Mouse (Mus musculus) brain, embryonic 18.5 days (tissue): ENCODE data around the gene P3h3.
"Not testable (repeated sequence)": the region's sequence is repeated elsewhere in the genome, so short reads cannot be mapped to it uniquely, and the experiment has no call there.

Source experiments
- DNase-seq: peaks from one replicate; pipeline ENCODE4 v3.0.0-alpha.2; 2012; ENCODE audit warnings: low read depth, low spot score

P3h3 gene

DNA sequence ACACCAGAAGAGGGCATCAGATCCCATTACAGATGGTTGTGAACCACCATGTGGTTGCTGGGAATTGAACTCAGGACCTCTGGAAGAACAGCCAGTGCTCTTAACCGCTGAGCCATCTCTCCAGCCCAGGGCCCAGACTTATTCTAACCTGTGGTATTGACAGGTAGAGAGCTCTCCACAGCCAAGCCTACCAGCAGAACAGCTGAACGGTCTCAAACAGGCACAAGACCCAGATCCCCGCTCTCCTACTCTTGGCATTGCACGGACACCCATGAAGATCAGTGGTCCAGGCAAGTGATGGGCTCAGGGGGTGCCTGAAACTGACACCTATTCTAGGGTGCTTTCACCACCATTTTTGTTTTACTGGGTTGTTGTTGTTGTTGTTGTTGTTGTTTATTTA, 26.4 kb downstream of the P3h3 start:
- DNase-seq, result not testable (repeated sequence)

DNA sequence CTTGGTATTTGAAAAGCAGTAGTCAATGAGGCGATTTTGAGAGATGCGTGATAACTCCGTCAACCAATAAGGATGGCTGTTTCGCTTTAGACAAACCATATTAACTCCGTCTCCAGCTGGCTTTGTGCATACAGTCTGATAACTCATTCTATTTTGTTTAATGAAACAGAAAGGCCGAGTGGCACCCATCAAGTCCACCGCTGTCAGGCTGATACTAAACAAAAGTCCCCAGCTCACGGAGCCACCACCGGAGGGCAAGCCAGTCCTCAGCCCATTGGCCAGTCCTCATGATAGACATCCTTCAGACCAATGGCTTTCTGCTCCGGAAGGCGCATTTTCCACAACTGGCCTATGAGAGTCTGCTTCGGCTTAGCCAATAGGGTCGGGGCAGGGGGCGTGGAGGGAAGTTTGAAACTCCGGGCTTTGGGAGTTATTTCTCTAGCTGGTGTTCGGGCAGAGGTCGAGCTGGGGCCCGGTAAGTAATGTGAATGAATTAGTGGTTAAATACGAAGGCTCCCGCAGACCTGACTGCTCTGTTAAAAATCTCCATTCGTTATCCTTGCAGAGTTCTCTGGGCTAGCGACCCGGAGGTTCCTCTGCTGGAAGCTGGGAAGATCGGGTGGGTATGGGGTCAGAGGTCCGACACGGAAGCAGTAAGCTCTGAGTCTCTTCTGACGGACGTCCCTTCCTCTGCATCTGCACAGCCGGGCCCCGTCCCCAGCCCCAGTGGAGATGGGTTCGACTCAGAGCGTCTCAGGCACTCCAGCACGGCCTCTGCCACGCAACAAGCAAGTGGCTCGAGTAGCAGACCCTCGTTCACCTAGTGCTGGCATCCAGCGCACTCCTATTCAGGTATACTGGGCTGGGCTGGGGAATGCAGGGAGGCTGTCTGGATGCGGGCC, 27.5 kb downstream of the P3h3 start:
- DNase-seq, result peak; percentile 93

DNA sequence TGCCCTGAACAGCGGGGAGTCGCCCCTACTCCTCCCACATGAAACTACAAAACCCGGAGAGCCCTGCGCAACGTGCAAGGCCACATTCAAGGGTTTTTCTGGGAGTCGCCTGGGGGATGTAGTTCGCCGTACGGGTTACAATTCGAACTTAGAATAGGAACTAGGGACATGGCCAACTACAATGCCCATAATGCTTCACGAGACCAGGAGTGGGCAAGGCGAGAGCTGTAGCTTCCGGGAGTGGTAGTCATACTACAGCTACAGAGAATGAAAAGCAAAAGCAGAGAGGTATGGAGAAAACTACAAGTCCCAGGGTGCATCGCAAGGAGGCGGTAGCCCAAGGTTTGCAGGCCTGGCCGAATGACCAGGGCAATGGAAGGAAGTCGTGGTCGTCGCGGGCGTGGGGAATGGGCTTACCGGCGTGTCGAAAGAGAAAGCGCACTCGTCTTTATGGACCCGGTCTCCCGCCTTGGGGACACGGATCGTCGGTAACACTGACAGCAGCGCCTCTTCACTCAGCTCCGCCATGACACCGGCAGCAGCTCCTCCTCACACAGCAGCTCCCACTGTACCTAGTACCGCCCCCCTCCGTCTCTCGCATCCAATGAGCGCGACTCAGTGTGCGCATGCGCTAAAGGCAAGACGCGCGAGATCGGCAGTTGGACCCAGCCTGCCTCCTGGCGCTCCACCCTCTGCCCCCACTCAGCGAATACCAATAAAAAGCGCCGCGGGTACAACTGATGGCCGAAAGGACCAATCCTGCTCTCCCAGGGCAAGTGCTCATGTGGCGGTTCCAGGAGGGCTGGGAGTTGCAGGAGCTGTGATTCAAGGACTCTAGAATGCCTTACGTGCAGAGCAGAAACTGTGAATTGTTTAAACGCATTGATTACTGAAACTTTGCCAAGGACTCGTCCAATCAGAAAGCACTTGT, 28.4 kb downstream of the P3h3 start, which contains the start of the genes Usp5 and Cdca3:
Gene Usp5 (minus strand): TSS at position 617 of the 931 bp plus-strand sequence.
Gene Cdca3 (plus strand): TSS at position 680 of the 931 bp plus-strand sequence.
- peak; percentile 100 for DNase-seq

GRCm38 (mm10) chr6:124828101-124828592, 29.4 kb downstream of the P3h3 start:
- DNase-seq, result no peak

DNA sequence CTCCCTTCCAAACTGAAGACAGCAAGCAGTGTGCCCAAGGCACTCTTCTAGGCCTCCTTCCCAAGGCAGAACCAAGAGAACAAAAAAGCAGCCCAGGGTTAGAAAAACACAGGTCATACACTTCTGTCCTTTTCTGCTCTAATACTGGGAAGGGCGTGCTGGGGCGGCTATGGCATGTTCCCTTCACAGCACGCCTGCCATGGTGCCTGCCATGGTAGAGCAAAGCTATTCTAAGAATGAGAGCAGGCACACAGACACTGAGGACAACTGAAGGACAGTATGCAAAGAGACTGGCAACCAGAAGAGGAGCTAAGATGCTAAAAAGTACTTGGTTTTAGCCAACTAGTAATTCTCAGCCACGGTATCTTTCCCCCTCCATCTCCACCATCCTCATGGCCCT, 35.5 kb downstream of the P3h3 start:
- no peak for DNase-seq

DNA sequence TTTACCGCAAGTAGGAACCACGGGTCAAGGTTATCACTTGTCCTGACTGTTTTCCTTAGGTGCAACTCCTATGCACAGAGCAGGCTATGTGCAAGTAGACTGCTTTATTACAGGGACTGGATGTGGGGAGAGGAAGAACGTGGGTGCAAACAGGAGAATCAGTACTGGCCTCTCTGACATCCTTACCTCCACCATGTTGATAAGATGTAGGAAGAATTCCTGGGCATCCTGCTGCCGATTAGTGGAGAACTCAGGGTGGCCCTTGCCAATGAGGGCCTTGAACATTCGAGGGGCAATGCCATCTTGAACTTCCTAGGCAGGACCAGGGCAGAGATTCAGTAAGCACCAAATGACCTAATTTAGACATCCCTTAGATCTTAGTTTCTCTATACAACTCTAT, 36.7 kb downstream of the P3h3 start:
- no peak for DNase-seq

DNA sequence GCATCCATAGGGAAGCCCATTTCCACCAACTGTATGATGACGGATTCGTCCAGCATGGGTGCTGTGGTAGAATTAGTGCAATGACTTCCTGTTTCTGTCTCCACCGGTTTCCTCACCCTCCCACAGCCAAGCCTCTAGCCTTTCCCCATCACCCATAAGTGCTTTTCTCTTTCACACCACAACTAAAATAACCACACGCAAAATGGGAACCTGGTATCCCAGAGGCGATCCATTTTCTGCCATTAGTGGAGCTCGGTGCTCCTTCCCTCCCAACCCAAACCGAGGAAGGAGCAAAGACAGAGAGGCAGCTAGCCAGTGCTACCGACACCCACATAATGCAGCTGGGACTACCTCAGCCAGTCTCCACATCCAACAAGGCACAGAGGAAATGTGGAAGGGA, 39.6 kb downstream of the P3h3 start:
- DNase-seq, result no peak

- DNase-seq, result no peak
Measured at GRCm38 (mm10) chr6:124817563-124817962, 40.0 kb downstream of the P3h3 start.

GRCm38 (mm10) chr6:124817125-124817524, 40.4 kb downstream of the P3h3 start:
- no peak for DNase-seq

DNA sequence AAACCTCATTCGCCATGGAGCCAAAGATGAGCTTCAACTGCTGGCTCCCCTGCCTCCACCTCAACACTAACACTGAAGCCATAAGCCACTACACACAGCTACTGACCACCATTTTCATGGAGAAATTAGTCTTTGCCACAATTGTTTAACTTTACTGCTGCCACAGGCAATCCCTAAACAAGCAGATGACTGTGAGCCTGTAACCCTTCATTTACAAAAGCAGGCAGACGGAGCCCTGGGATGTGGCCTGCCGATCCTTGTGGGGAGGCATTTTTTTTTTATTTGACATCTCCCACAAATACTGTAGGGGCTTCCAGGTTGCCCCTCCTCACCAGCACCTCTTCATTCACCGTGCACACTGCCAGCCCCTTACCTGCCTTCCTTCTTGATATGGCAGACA, 40.9 kb downstream of the P3h3 start:
- no peak for DNase-seq

GRCm38 (mm10) chr6:124814858-124815774, 42.4 kb downstream of the P3h3 start:
- DNase-seq, result no peak

- no peak for DNase-seq
Measured at GRCm38 (mm10) chr6:124814448-124814847, 43.1 kb downstream of the P3h3 start.

- no peak for DNase-seq
Measured at GRCm38 (mm10) chr6:124813933-124814332, 43.6 kb downstream of the P3h3 start, which contains the start of gene Tpi1. Tpi1 (minus strand) TSS chr6:124814296.

GRCm38 (mm10) chr6:124813496-124813895, 44.1 kb downstream of the P3h3 start:
- DNase-seq, result no peak

- no peak for DNase-seq
Measured at GRCm38 (mm10) chr6:124812848-124813247, 44.7 kb downstream of the P3h3 start.

GRCm38 (mm10) chr6:124811701-124812560, 45.6 kb downstream of the P3h3 start:
- no peak for DNase-seq

DNA sequence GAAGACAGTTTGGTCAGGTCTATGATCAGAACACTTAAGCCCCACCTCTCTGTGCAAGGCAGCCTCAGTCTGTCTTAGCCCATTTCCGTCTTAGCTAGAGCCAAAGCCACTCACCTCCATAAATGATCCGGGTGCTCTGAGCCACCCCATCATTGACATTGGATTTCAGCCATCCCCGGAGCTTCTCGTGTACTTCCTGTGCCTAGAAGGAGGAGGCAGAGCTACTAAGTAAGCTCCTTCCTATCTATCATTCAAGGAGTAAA, 46.2 kb downstream of the P3h3 start:
- DNase-seq, result no peak

GRCm38 (mm10) chr6:124810566-124811402, 46.8 kb downstream of the P3h3 start:
- not testable (repeated sequence) for DNase-seq
